Mouse (Mus musculus): Measurements from ENCODE around the gene Zdhhc1.

Gene Zdhhc1

GRCm38 (mm10) chr8:105517346-105517745 lies 20.6 kb upstream of the Zdhhc1 start:
- no peak for DNase-seq (ENCODE audit: low spot score)

- DNase-seq (ENCODE audit: low spot score), result peak; percentile 77
Measured at GRCm38 (mm10) chr8:105516018-105516645, 19.4 kb upstream of the Zdhhc1 start.

- DNase-seq (ENCODE audit: low spot score), result no peak
Measured at GRCm38 (mm10) chr8:105514656-105515055, 18.0 kb upstream of the Zdhhc1 start.

GRCm38 (mm10) chr8:105514194-105514593 lies 17.5 kb upstream of the Zdhhc1 start:
- no peak for DNase-seq (ENCODE audit: low spot score)

GRCm38 (mm10) chr8:105509997-105510735 lies 13.5 kb upstream of the Zdhhc1 start:
- DNase-seq (ENCODE audit: low spot score), result no peak

GRCm38 (mm10) chr8:105508758-105509157 lies 12.1 kb upstream of the Zdhhc1 start:
- DNase-seq (ENCODE audit: low spot score), result no peak

GRCm38 (mm10) chr8:105506977-105507376 lies 10.3 kb upstream of the Zdhhc1 start:
- DNase-seq (ENCODE audit: low spot score), result no peak

- no peak for DNase-seq (ENCODE audit: low spot score)
Measured at GRCm38 (mm10) chr8:105504617-105505016, 7.9 kb upstream of the Zdhhc1 start.

- no peak for DNase-seq (ENCODE audit: low spot score)
Measured at GRCm38 (mm10) chr8:105499787-105500186, 3.1 kb upstream of the Zdhhc1 start.

GRCm38 (mm10) chr8:105495350-105496302 lies 1.1 kb downstream of the Zdhhc1 start:
- DNase-seq (ENCODE audit: low spot score), result no peak

- no peak for DNase-seq (ENCODE audit: low spot score)
Measured at GRCm38 (mm10) chr8:105494566-105494965, 2.1 kb downstream of the Zdhhc1 start.

- no peak for DNase-seq (ENCODE audit: low spot score)
Measured at GRCm38 (mm10) chr8:105493495-105493894, 3.2 kb downstream of the Zdhhc1 start.

- no peak for DNase-seq (ENCODE audit: low spot score)
Measured at GRCm38 (mm10) chr8:105489281-105489680, 7.4 kb downstream of the Zdhhc1 start.

GRCm38 (mm10) chr8:105488082-105488481 lies 8.6 kb downstream of the Zdhhc1 start:
- no peak for DNase-seq (ENCODE audit: low spot score)

- DNase-seq (ENCODE audit: low spot score), result no peak
Measured at GRCm38 (mm10) chr8:105484392-105484791, 12.3 kb downstream of the Zdhhc1 start.

GRCm38 (mm10) chr8:105484030-105484368 lies 12.7 kb downstream of the Zdhhc1 start:
- DNase-seq (ENCODE audit: low spot score), result no peak

GRCm38 (mm10) chr8:105483212-105484029 lies 13.3 kb downstream of the Zdhhc1 start:
- no peak for DNase-seq (ENCODE audit: low spot score)

- DNase-seq (ENCODE audit: low spot score), result no peak
Measured at GRCm38 (mm10) chr8:105482123-105482522, 14.6 kb downstream of the Zdhhc1 start.

GRCm38 (mm10) chr8:105481453-105481852 lies 15.2 kb downstream of the Zdhhc1 start:
- DNase-seq (ENCODE audit: low spot score), result no peak

GRCm38 (mm10) chr8:105481013-105481412 lies 15.7 kb downstream of the Zdhhc1 start:
- no peak for DNase-seq (ENCODE audit: low spot score)

- DNase-seq (ENCODE audit: low spot score), result no peak
Measured at GRCm38 (mm10) chr8:105477792-105478191, 18.9 kb downstream of the Zdhhc1 start.
